7 mouse cellular contexts compared by ENCODE assay signal in the genomic region with DNA sequence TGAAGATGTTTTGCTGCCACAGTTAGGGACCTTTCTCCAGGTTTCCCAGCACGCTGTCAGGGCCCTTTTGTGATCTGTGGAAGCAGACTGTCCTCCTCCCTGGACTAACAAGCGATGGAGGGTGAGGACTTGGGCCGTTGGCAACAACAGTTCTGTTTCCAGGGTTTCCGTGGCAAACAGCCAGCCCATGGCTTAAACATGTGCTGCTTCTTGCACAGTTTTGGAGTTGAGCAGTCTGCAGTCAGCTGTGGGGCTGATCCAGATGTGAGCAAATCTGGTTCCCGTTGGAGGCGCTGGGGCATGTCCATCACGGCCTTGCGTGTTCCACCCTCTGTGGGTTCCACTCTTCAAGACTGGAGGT.
DNase-seq lines count a peak whose midpoint lies in the region; ATAC-seq lines count a peak whose summit lies in the region.

No protein-coding gene starts in this region.

- H3K4me1 ChIP-seq in midbrain, embryonic 14.5 days (ENCODE audit: control insufficient read depth, insufficient read depth, low read length) = no peaks in the 10 kb centered on the region
- H3K4me1 ChIP-seq in midbrain, embryonic 11.5 days (ENCODE audit: control insufficient read depth, insufficient read depth, low read length) = no peaks in the 10 kb centered on the region
- peaks cover 28% of the 10 kb centered on the region for H3K4me1 ChIP-seq in intestine, embryonic 16.5 days (ENCODE audit: control insufficient read depth, insufficient read depth, low read length)

- no peaks in the 10 kb centered on the region for H3K27me3 ChIP-seq in midbrain, embryonic 14.5 days (ENCODE audit: control insufficient read depth, insufficient read depth, low read length)
- no peaks in the 10 kb centered on the region for H3K27me3 ChIP-seq in midbrain, embryonic 11.5 days (ENCODE audit: control insufficient read depth, insufficient read depth, low read length)
- no peaks in the 10 kb centered on the region for H3K27me3 ChIP-seq in intestine, embryonic 16.5 days (replicated peaks; ENCODE audit: control insufficient read depth, insufficient read depth, low read length)

- no peaks in the 10 kb centered on the region for H3K9me3 ChIP-seq in midbrain, embryonic 14.5 days (ENCODE audit: control insufficient read depth, low read length)
- H3K9me3 ChIP-seq in midbrain, embryonic 11.5 days (ENCODE audit: control insufficient read depth, low read length) = no peaks in the 10 kb centered on the region
- no peaks in the 10 kb centered on the region for H3K9me3 ChIP-seq in intestine, embryonic 16.5 days (ENCODE audit: control insufficient read depth, low read length)

- no peak for ATAC-seq in midbrain, embryonic 14.5 days (ENCODE audit: low FRiP score, low TSS enrichment)
- ATAC-seq in midbrain, embryonic 11.5 days (ENCODE audit: low FRiP score) = no peak
- ATAC-seq in intestine, embryonic 16.5 days = peak; percentile 54
- no peak for ATAC-seq in activated CD4-positive, CD25-positive, alpha-beta regulatory T cell, adult 4 months

- WGBS in midbrain, embryonic 14.5 days = 83% methylated on average over 8 of the region's 8 CpGs
- WGBS in midbrain, embryonic 11.5 days = 87% methylated on average over 8 of the region's 8 CpGs
- WGBS in intestine, embryonic 16.5 days = 55% methylated on average over 8 of the region's 8 CpGs

- H3K36me3 ChIP-seq in midbrain, embryonic 14.5 days (ENCODE audit: control insufficient read depth, insufficient read depth, low read length) = no peaks in the 10 kb centered on the region
- no peaks in the 10 kb centered on the region for H3K36me3 ChIP-seq in midbrain, embryonic 11.5 days (ENCODE audit: control insufficient read depth, insufficient read depth, low read length)
- no peaks in the 10 kb centered on the region for H3K36me3 ChIP-seq in intestine, embryonic 16.5 days (ENCODE audit: control insufficient read depth, insufficient read depth, low read length)

- no peak overlapping the region for H3K27ac ChIP-seq in midbrain, embryonic 14.5 days (replicated peaks; ENCODE audit: low read depth, low read length)
- H3K27ac ChIP-seq in midbrain, embryonic 11.5 days (ENCODE audit: low read depth, low read length) = no peak overlapping the region
- 0 out of 2 replicates have a peak overlapping the region, but pooled peaks have one; percentile 12 for H3K27ac ChIP-seq in intestine, embryonic 16.5 days (ENCODE audit: low read length)

- H3K9ac ChIP-seq in midbrain, embryonic 14.5 days (replicated peaks; ENCODE audit: low read length) = no peak overlapping the region
- no peak overlapping the region for H3K9ac ChIP-seq in midbrain, embryonic 11.5 days (ENCODE audit: low read length)
- H3K9ac ChIP-seq in intestine, embryonic 16.5 days (ENCODE audit: low read depth, low read length) = no peak overlapping the region

- H3K4me3 ChIP-seq in midbrain, embryonic 14.5 days (replicated peaks; ENCODE audit: low read depth, low read length) = no peak overlapping the region
- H3K4me3 ChIP-seq in midbrain, embryonic 11.5 days (ENCODE audit: low read depth, low read length) = no peak overlapping the region
- no peak overlapping the region for H3K4me3 ChIP-seq in intestine, embryonic 16.5 days (ENCODE audit: low read length)

- peak; percentile 69 for DNase-seq in midbrain, embryonic 14.5 days
- no peak for DNase-seq in midbrain, embryonic 11.5 days (ENCODE audit: low spot score, missing footprints)
- DNase-seq in gastrocnemius, postnatal 10 days = peak; percentile 90
- DNase-seq in ovary, postnatal 10 days (ENCODE audit: low spot score) = peak; percentile 66
- no peak for DNase-seq in T-cell, adult 2 months (ENCODE audit: low spot score)

- no peak overlapping the region for H3K4me2 ChIP-seq in midbrain, embryonic 14.5 days (ENCODE audit: low read length)
- H3K4me2 ChIP-seq in midbrain, embryonic 11.5 days = no peak overlapping the region
- H3K4me2 ChIP-seq in intestine, embryonic 16.5 days (ENCODE audit: low read depth, low read length) = no peak overlapping the region

Comparison
In these comparisons a context has a peak if more than half of its experiments do, and no peak if none do; other contexts are left out.
1. DNase-seq: peak in midbrain, embryonic 14.5 days (single experiment), gastrocnemius, postnatal 10 days (single experiment) and ovary, postnatal 10 days (single experiment); none in midbrain, embryonic 11.5 days (single experiment) and T-cell, adult 2 months (single experiment).